Comparison of ENCODE assay signal across 12 mouse cellular contexts in the genomic region with DNA sequence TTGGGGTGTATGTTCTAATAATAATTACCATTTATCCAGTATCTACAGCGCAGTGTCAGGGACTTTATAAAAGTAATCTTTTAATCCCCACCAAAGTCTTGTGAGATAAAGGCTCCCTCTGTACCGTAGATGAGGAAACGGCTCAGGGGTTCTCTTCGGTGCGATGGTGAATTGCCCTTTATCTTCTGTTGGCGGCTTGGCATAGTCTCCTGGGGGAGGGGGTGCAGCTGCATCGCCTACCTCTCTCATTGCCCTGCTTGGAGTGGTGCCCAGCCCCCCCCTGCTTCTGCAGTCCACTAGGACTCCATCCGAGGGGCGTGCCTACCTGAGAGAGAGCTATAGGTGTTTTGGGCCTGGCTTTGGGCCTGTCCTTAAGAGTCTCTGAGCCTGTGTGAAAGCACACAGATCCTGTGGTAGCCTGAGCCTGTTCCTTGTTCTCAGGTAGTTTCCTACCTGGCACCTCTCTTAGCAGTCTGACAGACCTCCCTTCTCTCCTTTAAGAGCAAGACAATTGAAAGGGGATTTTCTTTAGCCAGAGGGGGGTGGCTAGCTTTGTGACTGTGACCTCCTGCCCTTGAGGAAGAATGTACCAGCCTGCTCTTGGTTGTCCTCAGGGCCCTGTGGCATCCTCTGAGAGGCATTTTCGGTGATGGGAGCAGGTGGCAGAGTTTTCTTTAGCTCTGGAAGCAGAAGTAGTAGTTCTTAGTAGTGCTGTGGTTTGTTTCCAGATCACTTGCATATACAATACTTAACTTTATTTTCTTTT. TPM values are rescaled to one million over a fixed set of nuclear protein-coding genes. Genes with fewer than 3 reads are reported as not detected.
A peak's percentile ranks its signal among the peaks of the same experiment; 100 is the strongest.
DNase-seq lines count a peak whose midpoint lies in the region; ATAC-seq and TF ChIP-seq lines count a peak whose summit lies in the region.
"Had no signal": no experiment of that assay in that cellular context is flagged by ENCODE, and none has a peak within 500 bp of the region (broad histone marks: within the 10 kb centered on the region; RNA-seq: fewer than 3 reads in every experiment).

No protein-coding gene starts in this region.

- no peak overlapping the region for H3K9ac ChIP-seq in forebrain, embryonic 13.5 days
- no peak overlapping the region for H3K9ac ChIP-seq in forebrain, embryonic 12.5 days
- no peak overlapping the region for H3K9ac ChIP-seq in lung, embryonic 16.5 days (ENCODE audit: low read length)
- H3K9ac ChIP-seq in ES-E14 (ENCODE audit: insufficient read depth, low read depth, low read length, poor library complexity, severe bottlenecking) = no peak overlapping the region
- H3K9ac ChIP-seq: embryonic facial prominence, embryonic 15.5 days; limb, embryonic 12.5 days had no signal

- no peak overlapping the region for H3K4me2 ChIP-seq in forebrain, embryonic 13.5 days
- no peak overlapping the region for H3K4me2 ChIP-seq in forebrain, embryonic 12.5 days
- no peak overlapping the region for H3K4me2 ChIP-seq in lung, embryonic 16.5 days (ENCODE audit: low read depth, low read length)
- H3K4me2 ChIP-seq: embryonic facial prominence, embryonic 15.5 days; limb, embryonic 12.5 days had no signal

- no peaks in the 10 kb centered on the region; the same call in 1 of the 2 replicates for H3K36me3 ChIP-seq in forebrain, embryonic 13.5 days (ENCODE audit: poor library complexity, severe bottlenecking)
- H3K36me3 ChIP-seq in forebrain, embryonic 12.5 days (replicated peaks) = peaks cover 8% of the 10 kb centered on the region
- no peaks in the 10 kb centered on the region for H3K36me3 ChIP-seq in lung, embryonic 16.5 days (ENCODE audit: control insufficient read depth, insufficient read depth, low read length)
- peaks cover 4% of the 10 kb centered on the region; the same call in 1 of the 2 replicates for H3K36me3 ChIP-seq in ES-E14 (ENCODE audit: control insufficient read depth, insufficient read depth, low read length, poor library complexity, severe bottlenecking)
- peaks cover 19% of the 10 kb centered on the region for H3K36me3 ChIP-seq in limb, embryonic 10.5 days

- H3K9me3 ChIP-seq in forebrain, embryonic 13.5 days (replicated peaks) = no peaks in the 10 kb centered on the region
- H3K9me3 ChIP-seq in forebrain, embryonic 12.5 days = no peaks in the 10 kb centered on the region
- no peaks in the 10 kb centered on the region for H3K9me3 ChIP-seq in lung, embryonic 16.5 days (ENCODE audit: control insufficient read depth, low read length)
- no peaks in the 10 kb centered on the region for H3K9me3 ChIP-seq in ES-E14 (ENCODE audit: control insufficient read depth, insufficient read depth, low read depth, low read length)
- H3K9me3 ChIP-seq in limb, embryonic 10.5 days (replicated peaks) = no peaks in the 10 kb centered on the region
- H3K9me3 ChIP-seq: embryonic facial prominence, embryonic 15.5 days; limb, embryonic 12.5 days had no signal

- H3K27ac ChIP-seq in forebrain, embryonic 13.5 days = 0 out of 2 replicates have a peak overlapping the region, but pooled peaks have one; percentile 7
- no peak overlapping the region for H3K27ac ChIP-seq in forebrain, embryonic 12.5 days
- peak overlapping the region; percentile 26; the same call in 1 of the 2 replicates for H3K27ac ChIP-seq in lung, embryonic 16.5 days (ENCODE audit: low read length)
- H3K27ac ChIP-seq in ES-E14 (ENCODE audit: insufficient read depth, low read depth, low read length, poor library complexity, severe bottlenecking) = peak overlapping the region; percentile 40; the same call in 1 of the 2 replicates
- H3K27ac ChIP-seq in limb, embryonic 10.5 days = peak overlapping the region; percentile 21; the same call in 1 of the 2 replicates
- H3K27ac ChIP-seq: embryonic facial prominence, embryonic 15.5 days; limb, embryonic 12.5 days had no signal

- in situ Hi-C loops in ES-E14 (cut with MboI; ENCODE audit: low sequenced_read_pairs in 2 of 2, unreplicated experiment in 2 of 2) = no loop called here

- H3K4me1 ChIP-seq in forebrain, embryonic 13.5 days = peaks cover 61% of the 10 kb centered on the region
- H3K4me1 ChIP-seq in forebrain, embryonic 12.5 days = peaks cover 81% of the 10 kb centered on the region
- peaks cover 61% of the 10 kb centered on the region for H3K4me1 ChIP-seq in lung, embryonic 16.5 days (replicated peaks; ENCODE audit: control insufficient read depth, insufficient read depth, low read length)
- H3K4me1 ChIP-seq in ES-E14 (ENCODE audit: control insufficient read depth in 2 of 2, insufficient read depth in 2 of 2, low read length in 2 of 2, poor library complexity in 1 of 2) = peaks cover 17 to 38% of the 10 kb centered on the region in 2 experiments
- peaks cover 76% of the 10 kb centered on the region for H3K4me1 ChIP-seq in limb, embryonic 10.5 days

- no peak overlapping the region for H3K4me3 ChIP-seq in forebrain, embryonic 13.5 days
- no peak overlapping the region for H3K4me3 ChIP-seq in forebrain, embryonic 12.5 days (replicated peaks)
- no peak overlapping the region for H3K4me3 ChIP-seq in lung, embryonic 16.5 days (ENCODE audit: low read length)
- no peak overlapping the region for H3K4me3 ChIP-seq in ES-E14 (ENCODE audit: insufficient read depth in 1 of 2, low read depth in 1 of 2, low read length in 2 of 2, poor library complexity in 1 of 2, severe bottlenecking in 1 of 2)
- no peak overlapping the region for H3K4me3 ChIP-seq in limb, embryonic 10.5 days
- H3K4me3 ChIP-seq: embryonic facial prominence, embryonic 15.5 days; limb, embryonic 12.5 days; myocyte had no signal

- no peak for ATAC-seq in forebrain, embryonic 13.5 days
- ATAC-seq in forebrain, embryonic 12.5 days (ENCODE audit: low FRiP score) = no peak
- ATAC-seq in lung, embryonic 16.5 days (ENCODE audit: low read depth) = peak; percentile 21; the same call in 1 of the 2 replicates

- no peaks in the 10 kb centered on the region for H3K27me3 ChIP-seq in forebrain, embryonic 13.5 days
- no peaks in the 10 kb centered on the region for H3K27me3 ChIP-seq in forebrain, embryonic 12.5 days
- H3K27me3 ChIP-seq in lung, embryonic 16.5 days (ENCODE audit: control insufficient read depth, insufficient read depth, low read depth, low read length) = no peaks in the 10 kb centered on the region
- no peaks in the 10 kb centered on the region for H3K27me3 ChIP-seq in limb, embryonic 10.5 days (ENCODE audit: low read depth, poor library complexity, severe bottlenecking)
- H3K27me3 ChIP-seq: embryonic facial prominence, embryonic 15.5 days; limb, embryonic 12.5 days had no signal

- DNase-seq in lung, postnatal 36 days = no peak
- DNase-seq in ES-E14 (ENCODE audit: low read depth, low spot score) = no peak
- peak; percentile 26 for DNase-seq in limb, embryonic 10.5 days (ENCODE audit: low spot score)
- DNase-seq in natural killer cell, adult 2 months (ENCODE audit: low spot score in 2 of 2) = no peak
- no peak for DNase-seq in c-Kit-positive CD71-positive TER-119-positive erythroid progenitor cells, embryonic 14.5 days (ENCODE audit: low spot score)
- DNase-seq: adrenal gland, postnatal 36 days had no signal

- WGBS in forebrain, embryonic 13.5 days = 55% methylated on average over 10 of the region's 10 CpGs
- 67% methylated on average over 10 of the region's 10 CpGs for WGBS in forebrain, embryonic 12.5 days
- WGBS in lung, embryonic 16.5 days = 56% methylated on average over 10 of the region's 10 CpGs
- 86% methylated on average over 10 of the region's 10 CpGs for WGBS in limb, embryonic 10.5 days

TF ChIP-seq in ES-E14, 5 proteins besides CTCF, POLR2A, EP300 and RAD21:
- TF ChIP-seq CHD2 (IDR thresholded peaks at IDR 0.05; ENCODE audit: low read depth, low read length) = no peak
- TF ChIP-seq HCFC1 (IDR thresholded peaks at IDR 0.05; ENCODE audit: borderline replicate concordance, insufficient read depth, low read length) = no peak
- TF ChIP-seq ZNF384 (IDR thresholded peaks at IDR 0.05; ENCODE audit: low read depth, low read length) = no peak
- TF ChIP-seq MAFK (IDR thresholded peaks at IDR 0.05; ENCODE audit: insufficient read depth, low read depth, low read length) = no peak
- no peak for TF ChIP-seq ZC3H11A (IDR thresholded peaks at IDR 0.05; ENCODE audit: borderline replicate concordance, low read depth, low read length)

RNA-seq across cellular contexts. Expression of a gene that starts 6.5 kb away (rescaled TPM):
- polyA plus RNA-seq in forebrain, embryonic 13.5 days (2015; fragmentation: Nextera tagmentation; extraction: Ambion mirVana) = 5.6 and 7.3 TPM in 2 replicates
- polyA plus RNA-seq in forebrain, embryonic 12.5 days (2016; fragmentation: Nextera tagmentation; extraction: Ambion mirVana) = 7.2 and 8.3 TPM in 2 replicates
- polyA plus RNA-seq in lung, embryonic 16.5 days (2015; fragmentation: Nextera tagmentation; extraction: Ambion mirVana) = 8.8 and 9.5 TPM in 2 replicates
- total RNA-seq in ES-E14 (2012; rRNA removed) = 24.7 and 24.9 TPM in 2 replicates
- 8.7 and 9.0 TPM in 2 replicates for polyA plus RNA-seq in limb, embryonic 10.5 days (2016; fragmentation: Nextera tagmentation; extraction: Ambion mirVana)

RNA-seq across cellular contexts. Expression of a gene that starts 22.7 kb away (rescaled TPM):
- polyA plus RNA-seq in forebrain, embryonic 13.5 days (2015; fragmentation: Nextera tagmentation; extraction: Ambion mirVana) = 14.0 and 16.9 TPM in 2 replicates
- polyA plus RNA-seq in forebrain, embryonic 12.5 days (2016; fragmentation: Nextera tagmentation; extraction: Ambion mirVana) = 21.1 and 22.9 TPM in 2 replicates
- polyA plus RNA-seq in lung, embryonic 16.5 days (2015; fragmentation: Nextera tagmentation; extraction: Ambion mirVana) = 11.3 and 11.8 TPM in 2 replicates
- total RNA-seq in ES-E14 (2012; rRNA removed) = 65.6 and 91.8 TPM in 2 replicates
- 14.3 and 15.5 TPM in 2 replicates for polyA plus RNA-seq in limb, embryonic 10.5 days (2016; fragmentation: Nextera tagmentation; extraction: Ambion mirVana)
